Mouse (Mus musculus) embryonic fibroblast, embryonic 13.5 days (primary cell): ENCODE results near the gene St3gal5.

Experiments
- CTCF ChIP-seq: IDR thresholded peaks from 2 replicates; pipeline ENCODE4 v1.5.1; 2011; ENCODE audit warnings: mild to moderate bottlenecking, control low read depth, low read length, moderate library complexity, borderline replicate concordance; ENCODE audit not compliant: insufficient read depth
- POLR2A ChIP-seq: IDR thresholded peaks from 2 replicates; pipeline ENCODE4 v1.6.1; 2011; ENCODE audit warnings: low read depth, mild to moderate bottlenecking, control low read depth, low read length, moderate library complexity

DNA sequence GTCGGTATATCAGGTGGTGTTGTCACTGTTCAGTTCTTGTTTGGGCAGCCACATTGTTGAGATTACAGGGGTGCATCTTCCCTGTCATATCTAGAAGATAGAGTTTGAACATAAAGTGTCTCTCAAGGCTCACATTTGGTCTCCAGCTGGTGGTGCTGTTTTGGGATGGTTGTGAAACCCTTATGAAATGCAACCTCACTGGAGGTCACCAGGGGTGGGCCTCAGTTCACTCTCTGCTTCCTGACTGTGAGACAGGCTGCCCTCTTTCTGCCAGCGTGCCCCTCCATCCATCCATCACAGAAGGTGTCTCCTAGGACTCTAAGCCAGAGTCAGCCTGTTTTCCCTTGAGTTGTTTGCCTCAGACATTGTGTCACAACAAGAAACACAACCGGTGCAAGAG lies 80.0 kb downstream of the St3gal5 start:
- TF ChIP-seq POLR2A: no peak
- TF ChIP-seq CTCF: no peak
